Mouse (Mus musculus) CH12.LX (cell line): ENCODE data around the gene Psmd1.

Experiments
- BHLHE40 ChIP-seq: IDR thresholded peaks from 2 replicates; pipeline ENCODE4 v1.6.1; 2011; ENCODE audit warnings: mild to moderate bottlenecking, low read depth, low read length, improper control_type of control experiment
- CTCF ChIP-seq, 2 experiments: IDR thresholded peaks in 1 of 2; conservative IDR thresholded peaks in 1 of 2; 2 replicates each; pipeline ENCODE4 v1.5.1; 2011 to 2012; ENCODE audit warnings: low read depth in 2 of 2, low read length in 2 of 2, improper control_type of control experiment in 1 of 2, inconsistent platforms in 1 of 2, mild to moderate bottlenecking in 1 of 2, moderate library complexity in 1 of 2
- KAT2A ChIP-seq: IDR thresholded peaks from 2 replicates; pipeline ENCODE4 v1.6.1; 2012; ENCODE audit warnings: low read length, improper control_type of control experiment, inconsistent platforms; ENCODE audit not compliant: insufficient replicate concordance
- MAZ ChIP-seq: IDR thresholded peaks from 2 replicates; pipeline ENCODE4 v1.6.1; 2012; ENCODE audit warnings: low read depth, mild to moderate bottlenecking, inconsistent platforms, low read length, improper control_type of control experiment, moderate library complexity
- NELFE ChIP-seq: IDR thresholded peaks from 2 replicates; pipeline ENCODE4 v1.6.1; 2011; ENCODE audit warnings: low read depth, low read length, improper control_type of control experiment
- POLR2A ChIP-seq: IDR thresholded peaks from 2 replicates; pipeline ENCODE4 v1.6.1; 2011; ENCODE audit warnings: low read depth, mild to moderate bottlenecking, improper control_type of control experiment, low read length
- POLR2AphosphoS2 ChIP-seq: IDR thresholded peaks from 2 replicates; pipeline ENCODE4 v1.6.1; 2011; ENCODE audit warnings: low read depth, low read length, improper control_type of control experiment
- RCOR1 ChIP-seq: conservative IDR thresholded peaks from 2 replicates; pipeline ENCODE4 v1.6.1; 2012; ENCODE audit warnings: low read depth, mild to moderate bottlenecking, inconsistent platforms, low read length, improper control_type of control experiment
- SIN3A ChIP-seq: IDR thresholded peaks from 2 replicates; pipeline ENCODE4 v1.6.1; 2012; ENCODE audit warnings: low read length, improper control_type of control experiment, inconsistent platforms
- TBP ChIP-seq: conservative IDR thresholded peaks from 2 replicates; pipeline ENCODE4 v1.6.1; 2011; ENCODE audit warnings: low read depth, low read length, improper control_type of control experiment
- USF1 ChIP-seq: IDR thresholded peaks from 2 replicates; pipeline ENCODE4 v1.6.1; 2014; ENCODE audit warnings: low read depth, mild to moderate bottlenecking, inconsistent platforms, low read length, improper control_type of control experiment
- ZC3H11A ChIP-seq: IDR thresholded peaks from 2 replicates; pipeline ENCODE4 v1.6.1; 2012; ENCODE audit warnings: low read depth, mild to moderate bottlenecking, inconsistent platforms, low read length, improper control_type of control experiment

- TF ChIP-seq CTCF (conservative IDR thresholded peaks at IDR 0.05 in 1 of 2, IDR thresholded peaks at IDR 0.05 in 1 of 2; ENCODE audit: low read depth in 2 of 2, low read length in 2 of 2) = no peak
- no peak for TF ChIP-seq KAT2A
- TF ChIP-seq TBP = no peak
- TF ChIP-seq NELFE = no peak
- TF ChIP-seq RCOR1 = no peak
- no peak for TF ChIP-seq SIN3A
- TF ChIP-seq POLR2A = no peak
- TF ChIP-seq ZC3H11A = no peak
- no peak for TF ChIP-seq USF1
- TF ChIP-seq MAZ = no peak
- TF ChIP-seq POLR2AphosphoS2 = no peak
- TF ChIP-seq BHLHE40 = no peak
Measured at GRCm38 (mm10) chr1:86161061-86161460, 96.9 kb downstream of the Psmd1 start.
